Mouse (Mus musculus) G1E (cell line): Measurements from ENCODE around the gene 1190005I06Rik. TPM values are rescaled to one million over a fixed set of nuclear protein-coding genes. Genes with fewer than 3 reads are reported as not detected.

Source experiments
- ATAC-seq: 2 replicates; pipeline ENCODE4 v1.8.0; 2016; ENCODE audit warnings: mild to moderate bottlenecking; ENCODE audit not compliant: insufficient number of reproducible peaks, poor library complexity, low FRiP score, severe bottlenecking; ENCODE audit errors: extremely low read depth
- DNase-seq: peaks from one replicate; pipeline ENCODE4 v3.0.0; 2012; ENCODE audit warnings: low spot score
- H3K27me3 ChIP-seq: 2 replicates; pipeline ENCODE4 v1.6.1; 2012; ENCODE audit warnings: mild to moderate bottlenecking, low read length, inconsistent platforms; ENCODE audit not compliant: insufficient read depth
- H3K36me3 ChIP-seq: replicated peaks from 2 replicates; pipeline ENCODE3; 2012; ENCODE audit warnings: mild to moderate bottlenecking, inconsistent platforms
- H3K4me1 ChIP-seq: 2 replicates; pipeline ENCODE4 v1.6.1; 2012; ENCODE audit warnings: low read depth, low read length, inconsistent platforms, mixed read lengths; ENCODE audit not compliant: insufficient read depth
- H3K4me3 ChIP-seq: 2 replicates; pipeline ENCODE4 v1.5.1; 2012; ENCODE audit warnings: low read depth, mild to moderate bottlenecking, inconsistent platforms, low read length, moderate library complexity, mixed read lengths
- H3K9me3 ChIP-seq: replicated peaks from 2 replicates; pipeline ENCODE4 v1.6.1; 2012; ENCODE audit warnings: inconsistent platforms
- CTCF ChIP-seq: IDR thresholded peaks from 2 replicates; pipeline ENCODE4 v1.5.1; 2012; ENCODE audit warnings: low read depth, low read length, inconsistent platforms, mixed read lengths
- GATA1 ChIP-seq: IDR thresholded peaks from 2 replicates; pipeline ENCODE4 v1.6.1; 2012; ENCODE audit warnings: borderline replicate concordance, low read length, inconsistent platforms, mixed read lengths
- GATA2 ChIP-seq: IDR thresholded peaks from 2 replicates; pipeline ENCODE4 v1.6.1; 2012; ENCODE audit warnings: low read depth, low read length, inconsistent platforms, borderline replicate concordance
- POLR2AphosphoS5 ChIP-seq: IDR thresholded peaks from 2 replicates; pipeline ENCODE4 v1.6.1; 2012; ENCODE audit warnings: low read depth, low read length, inconsistent platforms; ENCODE audit not compliant: insufficient replicate concordance
- TAL1 ChIP-seq: conservative IDR thresholded peaks from 2 replicates; pipeline ENCODE4 v1.6.1; 2012; ENCODE audit warnings: low read depth, low read length, inconsistent platforms, mixed read lengths
- polyA plus RNA-seq: library from polyadenylated mRNA; stranded (reverse); fragments of >175 nt; gene quantifications from 2 replicates; pipeline ENCODE4 v1.2.3, GENCODE M21; 2012
- total RNA-seq, 2 experiments: library from RNA; stranded (forward) in 1 of 2; stranded (reverse) in 1 of 2; fragments of 200-1000 nt in 1 of 2; fragments of >200 nt in 1 of 2; fragmentation: Nextera tagmentation in 1 of 2; gene quantifications; 2 replicates each; pipeline ENCODE4 v1.2.3; 2014 to 2017

Gene 1190005I06Rik
- total and polyA plus RNA-seq, 3 experiments: 0.10 to 0.71 TPM; not detected in 1

DNA sequence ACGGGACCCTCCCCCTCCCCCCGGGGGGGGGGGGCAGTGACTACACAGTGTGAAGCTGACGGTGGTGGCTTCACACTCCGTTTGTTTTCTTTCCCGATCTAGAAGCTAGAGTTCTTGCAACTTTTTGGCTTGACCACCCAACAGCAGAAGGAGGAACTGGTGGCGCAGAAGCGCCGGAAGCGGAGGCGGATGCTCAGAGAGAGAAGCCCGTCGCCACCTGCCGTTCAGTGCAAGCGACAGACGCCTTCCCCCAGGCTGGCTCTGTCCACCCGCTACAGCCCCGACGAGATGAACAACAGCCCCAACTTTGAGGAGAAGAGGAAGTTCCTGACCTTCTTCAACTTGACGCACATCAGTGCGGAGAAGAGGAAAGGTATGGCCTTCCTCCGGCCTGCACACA is 74.9 kb downstream of the 1190005I06Rik start:
- Histone ChIP-seq H3K4me1 (peaks cover 7% of the 10 kb centered on the region; the same call in 1 of the 2 replicates), H3K4me3 (no peak overlapping the region), H3K27me3 (no peaks in the 10 kb centered on the region), H3K9me3 (peaks cover 11% of the 10 kb centered on the region), H3K36me3 (peaks cover 100% of the 10 kb centered on the region)
- TF ChIP-seq CTCF (no peak), TAL1 (no peak), POLR2AphosphoS5 (no peak), GATA1 (no peak), GATA2 (no peak)
- DNase-seq: no peak
- ATAC-seq: no peak

DNA sequence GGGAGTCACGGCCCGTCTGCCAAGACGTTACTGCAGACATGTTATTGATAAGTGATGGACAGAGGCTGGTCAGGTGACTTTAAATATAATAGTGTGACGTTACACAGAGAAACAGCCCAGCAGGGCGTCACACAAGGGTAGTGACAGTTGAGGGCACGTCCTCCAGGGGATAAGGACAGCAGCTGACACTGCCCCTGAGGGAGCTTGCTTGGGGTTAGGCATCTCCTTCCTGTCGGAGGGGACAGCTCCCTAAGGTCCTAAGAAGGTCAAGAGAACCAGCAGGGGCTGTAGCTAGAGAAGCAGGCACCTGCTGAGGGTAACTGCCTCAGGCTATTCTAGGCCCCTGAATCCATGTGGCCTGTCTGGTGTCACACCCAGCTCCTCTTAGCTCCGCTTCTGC is 75.9 kb downstream of the 1190005I06Rik start:
- Histone ChIP-seq H3K9me3 (peaks cover 11% of the 10 kb centered on the region), H3K27me3 (no peaks in the 10 kb centered on the region), H3K4me1 (peaks cover 7% of the 10 kb centered on the region; the same call in 1 of the 2 replicates), H3K4me3 (no peak overlapping the region), H3K36me3 (peaks cover 100% of the 10 kb centered on the region)
- no peak for TF ChIP-seq CTCF
- TF ChIP-seq POLR2AphosphoS5: no peak
- no peak for TF ChIP-seq GATA1
- TF ChIP-seq GATA2: no peak
- no peak for TF ChIP-seq TAL1
- no peak for DNase-seq
- no peak for ATAC-seq

DNA sequence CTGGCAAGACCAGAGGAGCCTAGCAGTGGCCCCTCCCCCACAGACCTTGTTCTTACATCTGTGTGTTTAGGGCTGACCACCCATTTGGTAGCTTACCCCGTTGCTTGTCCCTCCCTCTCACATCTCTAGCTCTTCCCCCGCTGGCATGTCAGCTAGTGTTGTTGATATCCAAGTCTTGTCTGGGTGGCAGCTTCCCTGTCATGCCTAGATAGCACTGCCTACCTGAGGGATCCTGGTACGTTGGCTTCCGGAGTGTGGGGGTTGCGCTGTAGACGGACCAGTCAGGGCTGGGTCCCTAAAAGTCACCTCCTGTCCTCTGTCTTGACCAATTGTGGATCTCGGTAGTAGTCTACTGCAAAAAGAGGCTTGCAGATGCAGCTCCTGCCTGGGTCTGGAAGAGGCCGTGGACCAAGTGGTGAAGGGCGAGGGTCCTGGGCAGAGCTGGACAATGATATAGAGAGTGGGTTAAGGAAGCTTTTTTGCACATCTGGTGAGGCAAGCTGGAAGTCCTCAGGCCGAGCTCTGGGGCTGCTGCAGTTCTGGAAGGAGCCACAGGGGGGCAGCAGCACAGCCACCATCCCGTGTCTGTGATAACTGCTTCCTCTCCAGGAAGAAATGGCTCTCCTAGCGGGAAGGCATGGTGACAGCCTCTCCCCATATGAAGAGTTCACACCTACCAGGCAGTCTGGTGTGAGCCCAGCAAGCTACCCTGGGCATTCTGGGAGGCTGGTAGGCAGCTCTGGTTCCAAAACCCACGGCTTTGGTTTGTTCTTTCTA is 77.3 kb downstream of the 1190005I06Rik start:
- H3K9me3 ChIP-seq: peaks cover 11% of the 10 kb centered on the region
- TF ChIP-seq CTCF (peak; percentile 98), TAL1 (no peak), GATA2 (no peak), GATA1 (no peak), POLR2AphosphoS5 (no peak)
- H3K27me3 ChIP-seq: no peaks in the 10 kb centered on the region
- DNase-seq (peak; percentile 60), ATAC-seq (no peak; the same call in 1 of the 2 replicates)
- H3K4me3 ChIP-seq: no peak overlapping the region
- H3K4me1 ChIP-seq: peaks cover 10% of the 10 kb centered on the region; the same call in 1 of the 2 replicates
- H3K36me3 ChIP-seq: peaks cover 100% of the 10 kb centered on the region

DNA sequence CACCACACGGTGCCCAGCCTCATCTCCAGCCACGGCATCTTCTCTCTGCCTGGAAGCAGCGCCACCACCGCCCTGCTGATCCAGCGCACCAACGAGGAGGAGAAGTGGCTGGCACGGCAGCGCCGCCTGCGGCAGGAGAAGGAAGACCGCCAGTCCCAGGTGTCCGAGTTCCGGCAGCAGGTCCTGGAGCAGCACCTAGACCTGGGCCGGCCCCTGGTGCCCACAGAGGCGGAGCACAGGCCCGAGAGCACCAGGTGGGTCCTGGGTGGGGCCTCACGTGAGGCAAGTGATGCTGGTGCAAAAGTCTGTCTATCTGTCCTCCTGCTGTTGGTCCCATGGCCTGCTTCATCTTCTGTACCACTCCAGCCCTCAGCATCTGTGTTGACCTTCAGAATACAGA is 78.3 kb downstream of the 1190005I06Rik start:
- no peak for TF ChIP-seq GATA2
- TF ChIP-seq POLR2AphosphoS5: no peak
- no peak for TF ChIP-seq CTCF
- no peak for TF ChIP-seq TAL1
- TF ChIP-seq GATA1: no peak
- peaks cover 15% of the 10 kb centered on the region for H3K4me1 ChIP-seq
- H3K4me3 ChIP-seq: no peak overlapping the region
- no peaks in the 10 kb centered on the region for H3K27me3 ChIP-seq
- ATAC-seq (no peak), DNase-seq (no peak)
- peaks cover 99% of the 10 kb centered on the region for H3K36me3 ChIP-seq
- H3K9me3 ChIP-seq: peaks cover 11% of the 10 kb centered on the region

DNA sequence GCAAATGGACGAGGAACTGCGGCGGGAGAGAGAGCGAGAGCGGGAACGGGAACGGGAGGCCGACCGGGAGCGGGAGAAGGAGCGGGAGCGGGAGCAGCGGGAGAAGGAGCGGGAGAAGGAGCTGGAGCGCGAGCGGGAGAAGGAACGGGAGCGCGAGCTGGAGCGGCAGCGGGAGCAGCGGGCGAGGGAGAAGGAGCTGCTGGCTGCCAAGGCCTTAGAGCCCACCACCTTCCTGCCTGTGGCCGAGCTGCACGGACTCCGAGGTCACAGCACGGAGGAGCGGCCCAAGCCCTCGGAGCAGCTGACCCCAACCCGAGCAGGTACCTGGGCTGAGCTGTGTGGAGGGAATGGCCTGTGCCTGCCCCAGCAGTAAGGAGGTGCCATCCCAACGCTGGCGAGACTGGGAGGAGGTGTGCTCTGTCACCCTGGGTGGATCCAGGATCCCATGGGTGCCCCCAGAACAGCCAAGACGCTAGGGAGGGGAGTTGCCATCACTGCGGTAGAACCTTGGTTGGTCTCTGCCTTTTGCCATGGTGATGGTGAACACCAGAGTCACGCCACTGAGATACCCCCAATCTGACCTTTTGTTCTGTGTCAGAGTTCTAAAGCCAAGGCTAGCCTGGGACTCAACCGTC is 79.2 kb downstream of the 1190005I06Rik start:
- Histone ChIP-seq H3K4me1 (peaks cover 22% of the 10 kb centered on the region), H3K36me3 (peaks cover 99% of the 10 kb centered on the region), H3K4me3 (peak overlapping the region; percentile 10; the same call in 1 of the 2 replicates), H3K9me3 (peaks cover 11% of the 10 kb centered on the region), H3K27me3 (no peaks in the 10 kb centered on the region)
- no peak for DNase-seq
- TF ChIP-seq TAL1: no peak
- no peak for ATAC-seq

DNA sequence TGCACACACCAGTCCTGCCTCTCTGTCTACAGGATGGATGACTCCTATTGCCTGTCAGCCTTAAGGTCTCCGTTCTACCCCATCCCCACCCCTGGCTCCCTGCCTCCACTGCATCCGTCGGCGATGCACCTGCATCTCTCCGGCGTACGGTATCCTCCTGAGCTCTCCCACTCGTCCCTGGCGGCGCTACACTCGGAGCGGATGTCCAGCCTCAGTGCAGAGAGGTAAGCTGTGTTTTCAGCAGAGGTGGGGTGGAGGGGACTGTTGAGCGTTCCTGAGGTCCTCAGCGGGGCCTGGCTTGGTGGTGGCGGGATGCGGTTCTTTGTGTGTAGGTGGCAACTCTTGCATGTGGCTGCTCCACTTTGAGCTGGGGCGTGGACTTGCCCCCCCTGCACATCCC is 79.7 kb downstream of the 1190005I06Rik start:
- H3K9me3 ChIP-seq: peaks cover 11% of the 10 kb centered on the region
- peaks cover 99% of the 10 kb centered on the region for H3K36me3 ChIP-seq
- DNase-seq (no peak), ATAC-seq (no peak)
- TF ChIP-seq GATA1: no peak
- no peak for TF ChIP-seq CTCF
- TF ChIP-seq GATA2: no peak
- TF ChIP-seq TAL1: no peak
- TF ChIP-seq POLR2AphosphoS5: no peak
- peaks cover 27% of the 10 kb centered on the region for H3K4me1 ChIP-seq
- no peaks in the 10 kb centered on the region for H3K27me3 ChIP-seq
- no peak overlapping the region; the same call in 1 of the 2 replicates for H3K4me3 ChIP-seq
